Mouse (Mus musculus) lung, adult 2 months (tissue): ENCODE results near the gene Klhl42.

Experiments
- CTCF ChIP-seq: fragments of 200-500 bp; IDR thresholded peaks from 2 replicates; pipeline ENCODE4 v1.5.1; 2011; ENCODE audit warnings: mild to moderate bottlenecking, low read length, control low read depth; ENCODE audit not compliant: insufficient read depth
- POLR2A ChIP-seq: fragments of 200-500 bp; IDR thresholded peaks from 2 replicates; pipeline ENCODE4 v1.6.1; 2011; ENCODE audit warnings: low read depth, mild to moderate bottlenecking, control low read depth, low read length, borderline replicate concordance; ENCODE audit errors: extremely low read depth

GRCm38 (mm10) chr6:147052440-147052839 is 38.7 kb upstream of the Klhl42 start:
- TF ChIP-seq CTCF (no peak), POLR2A (no peak)
